Mouse (Mus musculus) adrenal gland, adult 2 months (tissue): ENCODE data around the gene A530016L24Rik. TPM values are rescaled to one million over a fixed set of nuclear protein-coding genes. Genes with fewer than 3 reads are reported as not detected.

Source experiments
- DNase-seq: peaks from one replicate; pipeline ENCODE4 v3.0.0; 2021
- polyA plus RNA-seq: library from polyadenylated mRNA; depleted of rRNA; stranded (reverse); fragments of >200 nt; gene quantifications from 2 replicates; pipeline ENCODE4 v1.2.3, GENCODE M21; 2012; rRNA removed
- total RNA-seq, 2 experiments: library from RNA; stranded (reverse); gene quantifications; 2 replicates each; pipeline ENCODE4 v1.2.3; 2021

The A530016L24Rik gene
- total and polyA plus RNA-seq, 3 experiments = 40.0 to 61.5 (median 45.4) TPM

GRCm38 (mm10) chr12:112549287-112549686, 60.0 kb downstream of the A530016L24Rik start:
- no peak for DNase-seq

Other genes starting within 250 kb of the A530016L24Rik start
- 10 to 100 TPM in 1 of 2 experiments, 1 to 10 TPM in 1; 2.7 to 10.5 TPM for gene Tmem179, start 27.3 kb downstream of the A530016L24Rik start, total RNA-seq
- gene Tmem179, start 27.3 kb downstream of the A530016L24Rik start, polyA plus RNA-seq = 6.1 and 8.8 TPM in 2 replicates
- 10 to 100 TPM; 20.7 to 40.6 TPM for gene Inf2, start 99.3 kb downstream of the A530016L24Rik start, total RNA-seq
- gene Inf2, start 99.3 kb downstream of the A530016L24Rik start, polyA plus RNA-seq = 45.0 and 47.9 TPM in 2 replicates
- 10 to 100 TPM; 10.7 to 39.1 TPM for gene Adssl1, start 130.6 kb downstream of the A530016L24Rik start, total RNA-seq
- gene Adssl1, start 130.6 kb downstream of the A530016L24Rik start, polyA plus RNA-seq = 10.6 and 11.0 TPM in 2 replicates
- 10 to 100 TPM; 23.6 to 53.6 TPM for gene Siva1, start 155.2 kb downstream of the A530016L24Rik start, total RNA-seq
- gene Siva1, start 155.2 kb downstream of the A530016L24Rik start, polyA plus RNA-seq = 49.1 and 67.3 TPM in 2 replicates
- 100 to 1,000 TPM; 267 to 369 TPM for gene Akt1, start 185.4 kb downstream of the A530016L24Rik start, total RNA-seq
- gene Akt1, start 185.4 kb downstream of the A530016L24Rik start, polyA plus RNA-seq = 291 and 463 TPM in 2 replicates
- 10 to 100 TPM in 1 of 2 experiments, 1 to 10 TPM in 1; 5.5 to 15.8 TPM for gene Zbtb42, start 189.4 kb downstream of the A530016L24Rik start, total RNA-seq
- 25.5 and 32.6 TPM in 2 replicates for gene Zbtb42, start 189.4 kb downstream of the A530016L24Rik start, polyA plus RNA-seq
- 10 to 100 TPM; 48.8 to 52.1 TPM for gene Cep170b, start 231.0 kb downstream of the A530016L24Rik start, total RNA-seq
- gene Cep170b, start 231.0 kb downstream of the A530016L24Rik start, polyA plus RNA-seq = 49.0 and 52.5 TPM in 2 replicates